ENCODE assay signal across 15 mouse cellular contexts in the genomic region with DNA sequence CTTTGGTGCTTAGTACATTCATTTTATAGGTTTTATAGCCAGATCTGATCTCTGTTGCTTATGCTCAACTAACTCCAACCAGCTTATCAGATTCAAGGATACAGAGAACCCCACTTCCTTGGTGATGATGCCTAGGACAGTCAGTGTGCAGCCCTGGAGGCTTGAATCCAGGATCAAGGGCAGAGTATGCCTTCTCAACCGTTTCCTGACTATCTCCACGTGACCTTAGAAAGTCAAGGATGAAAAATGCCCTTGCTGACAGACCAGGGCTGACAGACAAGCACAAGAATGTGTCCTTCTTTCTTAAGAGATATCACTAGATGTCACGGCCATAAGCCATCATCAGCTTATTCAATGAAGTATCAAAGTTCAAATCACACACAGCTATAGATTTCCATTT.
"Had no signal": no experiment of that assay in that cellular context is flagged by ENCODE, and none has a peak within 500 bp of the region (broad histone marks: within the 10 kb centered on the region; RNA-seq: fewer than 3 reads in every experiment).

No protein-coding gene starts in this region.

- H3K27ac ChIP-seq: midbrain, embryonic 10.5 days; midbrain, embryonic 12.5 days; midbrain, embryonic 15.5 days; neural tube, embryonic 13.5 days; neural tube, embryonic 15.5 days; stomach, embryonic 15.5 days; stomach, postnatal 0 days had no signal

- H3K4me3 ChIP-seq: midbrain, embryonic 10.5 days; midbrain, embryonic 12.5 days; midbrain, embryonic 15.5 days; neural tube, embryonic 13.5 days; neural tube, embryonic 15.5 days; stomach, embryonic 15.5 days had no signal

- H3K4me2 ChIP-seq: lung, embryonic 14.5 days; midbrain, embryonic 12.5 days; midbrain, embryonic 15.5 days; neural tube, embryonic 13.5 days; neural tube, embryonic 15.5 days; stomach, embryonic 15.5 days had no signal

- ATAC-seq: midbrain, embryonic 15.5 days had no signal

- H3K27me3 ChIP-seq: midbrain, embryonic 12.5 days; midbrain, embryonic 15.5 days; neural tube, embryonic 13.5 days; neural tube, embryonic 15.5 days; stomach, embryonic 15.5 days had no signal

- H3K9ac ChIP-seq: lung, embryonic 14.5 days; midbrain, embryonic 12.5 days; midbrain, embryonic 15.5 days; neural tube, embryonic 13.5 days; neural tube, embryonic 15.5 days; stomach, embryonic 15.5 days had no signal

- H3K9me3 ChIP-seq: midbrain, embryonic 10.5 days; midbrain, embryonic 12.5 days; midbrain, embryonic 15.5 days; neural tube, embryonic 13.5 days; neural tube, embryonic 15.5 days; stomach, embryonic 15.5 days had no signal

- H3K4me1 ChIP-seq: midbrain, embryonic 10.5 days; midbrain, embryonic 12.5 days had no signal

- DNase-seq: lung, adult 18-20 months; lung, embryonic 14.5 days; lung, postnatal 10 days; lung, postnatal 4 days; right cerebral cortex, postnatal 14 days; thymus, adult 2 months; thymus, postnatal 25 days; thymus, postnatal 4 days had no signal

- H3K36me3 ChIP-seq: midbrain, embryonic 10.5 days; midbrain, embryonic 12.5 days; midbrain, embryonic 15.5 days; neural tube, embryonic 13.5 days; neural tube, embryonic 15.5 days; stomach, embryonic 15.5 days had no signal
